Mouse (Mus musculus): Measurements from ENCODE around the gene Oas1h. TPM values are rescaled to one million over a fixed set of nuclear protein-coding genes. Genes with fewer than 3 reads are reported as not detected.
"Not testable (repeated sequence)": the region's sequence is repeated elsewhere in the genome, so short reads cannot be mapped to it uniquely, and the experiment has no call there.

Oas1h gene
- polyA plus RNA-seq, 1 experiment from 2014 or later = not detected

DNA sequence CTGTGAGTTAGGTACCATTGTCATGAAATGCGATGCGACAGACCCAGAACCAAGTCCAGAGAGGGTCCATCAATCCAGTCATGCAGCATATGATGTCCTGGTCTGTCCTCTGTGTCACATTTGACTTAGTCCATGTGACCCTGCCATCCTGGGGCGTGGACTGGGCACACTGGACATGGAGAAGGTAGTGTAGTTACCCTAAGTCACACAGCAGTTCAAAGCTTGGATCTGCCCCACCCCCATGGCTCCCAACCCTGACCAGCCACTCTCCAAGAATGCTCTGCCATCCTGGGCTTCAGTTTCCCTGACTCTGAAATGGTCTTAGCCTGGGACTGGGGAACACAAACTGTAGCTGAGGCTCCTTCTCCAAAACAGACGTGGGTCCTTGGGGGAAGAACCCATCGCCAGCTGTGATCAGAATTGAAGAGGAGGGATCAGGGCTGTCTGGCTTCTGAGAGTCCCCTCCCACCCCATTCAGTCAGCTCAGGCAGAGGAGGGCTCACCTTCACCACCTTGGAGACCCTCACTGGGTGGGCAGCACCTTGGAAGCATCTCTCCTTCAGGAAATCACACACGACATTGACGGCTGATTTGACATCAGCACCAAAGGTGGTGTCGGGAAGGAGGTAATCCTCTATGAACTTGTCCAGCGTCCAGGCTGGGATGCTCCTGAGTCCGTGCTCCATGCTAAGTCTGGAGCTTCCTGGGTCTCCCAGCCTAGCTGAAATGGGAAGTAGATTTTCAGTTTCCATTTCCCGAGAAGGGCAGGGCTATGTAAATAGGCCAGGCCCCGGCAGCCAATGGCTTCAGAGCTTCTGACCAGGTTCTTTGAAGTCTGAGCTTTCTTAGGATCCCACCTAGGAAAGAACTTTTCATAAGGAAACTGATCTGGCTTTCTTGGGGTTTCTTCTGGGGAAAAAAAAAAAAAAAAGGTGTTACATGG, 45.8 kb downstream of the Oas1h start, which contains the start of gene Oas1a:
Oas1a (minus strand) TSS at position 731 of the 943 bp plus-strand sequence.
- H3K27me3 ChIP-seq (ENCODE audit: control insufficient read depth, insufficient read depth, low read length); ATAC-seq (ENCODE audit: insufficient read depth, low FRiP score); H3K4me3 ChIP-seq (replicated peaks; ENCODE audit: low read length); H3K27ac ChIP-seq (ENCODE audit: low read length); H3K9ac ChIP-seq (ENCODE audit: low read length); H3K36me3 ChIP-seq (ENCODE audit: control insufficient read depth, insufficient read depth, low read length); H3K4me2 ChIP-seq (ENCODE audit: low read depth, low read length); H3K4me1 ChIP-seq (ENCODE audit: control insufficient read depth, insufficient read depth, low read length); H3K9me3 ChIP-seq (replicated peaks; ENCODE audit: control insufficient read depth, low read length): not testable (repeated sequence)
- WGBS = 37% methylated on average over 8 of the region's 12 CpGs

DNA sequence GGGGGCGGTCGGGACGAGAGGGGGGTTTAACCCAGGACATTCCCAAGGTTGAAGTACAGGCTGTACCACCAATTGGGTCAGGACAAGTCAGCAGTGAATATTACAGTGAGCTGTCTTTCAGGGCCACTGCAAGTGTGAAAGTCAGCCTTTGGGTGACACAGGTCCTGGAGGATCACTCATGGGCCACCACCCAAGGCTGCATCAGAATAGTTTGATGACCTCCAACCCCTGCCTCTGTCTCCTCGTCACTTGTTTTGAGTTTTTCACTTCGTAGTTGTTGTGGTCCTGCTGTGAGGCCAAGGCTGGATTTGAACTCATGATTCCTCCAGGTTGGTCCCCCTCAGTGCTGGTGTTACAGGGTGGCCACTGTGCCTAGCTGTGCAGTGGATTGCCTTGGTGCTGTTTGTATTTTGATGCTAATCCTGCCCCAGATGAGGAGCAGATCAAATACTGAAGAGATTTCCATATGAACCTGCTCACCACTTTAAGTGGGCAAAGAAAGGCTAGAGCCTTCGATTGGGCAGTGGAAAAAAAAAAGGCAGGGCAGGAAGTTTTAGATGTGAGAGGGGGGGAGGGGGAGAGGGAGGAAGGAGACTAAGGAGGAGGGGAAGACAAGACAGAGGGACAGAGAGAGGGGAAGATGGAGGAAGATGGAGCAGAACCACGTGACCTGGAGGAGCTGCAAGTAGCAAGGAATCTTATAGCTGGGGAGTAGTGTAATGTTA, 47.1 kb downstream of the Oas1h start:
- Histone ChIP-seq H3K4me2 (ENCODE audit: low read depth, low read length) (no peak overlapping the region), H3K36me3 (ENCODE audit: control insufficient read depth, insufficient read depth, low read length) (no peaks in the 10 kb centered on the region), H3K4me3 (replicated peaks; ENCODE audit: low read length) (no peak overlapping the region), H3K9ac (ENCODE audit: low read length) (no peak overlapping the region), H3K9me3 (replicated peaks; ENCODE audit: control insufficient read depth, low read length) (no peaks in the 10 kb centered on the region), H3K27ac (ENCODE audit: low read length) (no peak overlapping the region), H3K27me3 (ENCODE audit: control insufficient read depth, insufficient read depth, low read length) (no peaks in the 10 kb centered on the region), H3K4me1 (ENCODE audit: control insufficient read depth, insufficient read depth, low read length) (no peaks in the 10 kb centered on the region)
- no peak for ATAC-seq (ENCODE audit: insufficient read depth, low FRiP score)
- whole genome bisulfite sequencing = 60% methylated on average over 7 of the region's 7 CpGs

DNA sequence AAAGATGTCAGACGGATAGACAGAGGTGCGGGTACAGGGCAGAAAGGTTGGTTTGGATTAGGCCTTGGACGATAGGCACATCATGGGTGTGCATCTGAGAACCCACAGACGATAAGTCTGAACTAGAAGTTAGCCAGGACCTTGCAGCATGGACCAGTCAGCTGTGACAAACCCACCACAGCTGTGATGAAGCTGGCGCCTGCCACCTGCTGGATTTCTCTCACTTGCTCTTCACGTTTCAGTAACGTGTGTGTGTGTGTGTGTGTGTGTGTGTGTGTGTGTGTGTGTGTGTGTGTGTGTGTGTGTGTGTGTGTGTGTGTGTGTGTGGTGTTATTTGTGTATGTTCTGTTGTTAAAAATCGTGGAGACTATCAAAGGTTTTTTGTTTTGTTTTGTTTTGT, 53.0 kb downstream of the Oas1h start, which contains the start of gene Oas1d:
Oas1d (plus strand) TSS at position 333 of the 400 bp plus-strand sequence.
- H3K36me3 ChIP-seq (ENCODE audit: control insufficient read depth, insufficient read depth, low read length); H3K4me2 ChIP-seq (ENCODE audit: low read depth, low read length); H3K27ac ChIP-seq (ENCODE audit: low read length); H3K27me3 ChIP-seq (ENCODE audit: control insufficient read depth, insufficient read depth, low read length); H3K4me3 ChIP-seq (replicated peaks; ENCODE audit: low read length); ATAC-seq (ENCODE audit: insufficient read depth, low FRiP score); H3K4me1 ChIP-seq (ENCODE audit: control insufficient read depth, insufficient read depth, low read length); H3K9me3 ChIP-seq (replicated peaks; ENCODE audit: control insufficient read depth, low read length); H3K9ac ChIP-seq (ENCODE audit: low read length): not testable (repeated sequence)
- 43% methylated on average over 8 of the region's 8 CpGs for WGBS

DNA sequence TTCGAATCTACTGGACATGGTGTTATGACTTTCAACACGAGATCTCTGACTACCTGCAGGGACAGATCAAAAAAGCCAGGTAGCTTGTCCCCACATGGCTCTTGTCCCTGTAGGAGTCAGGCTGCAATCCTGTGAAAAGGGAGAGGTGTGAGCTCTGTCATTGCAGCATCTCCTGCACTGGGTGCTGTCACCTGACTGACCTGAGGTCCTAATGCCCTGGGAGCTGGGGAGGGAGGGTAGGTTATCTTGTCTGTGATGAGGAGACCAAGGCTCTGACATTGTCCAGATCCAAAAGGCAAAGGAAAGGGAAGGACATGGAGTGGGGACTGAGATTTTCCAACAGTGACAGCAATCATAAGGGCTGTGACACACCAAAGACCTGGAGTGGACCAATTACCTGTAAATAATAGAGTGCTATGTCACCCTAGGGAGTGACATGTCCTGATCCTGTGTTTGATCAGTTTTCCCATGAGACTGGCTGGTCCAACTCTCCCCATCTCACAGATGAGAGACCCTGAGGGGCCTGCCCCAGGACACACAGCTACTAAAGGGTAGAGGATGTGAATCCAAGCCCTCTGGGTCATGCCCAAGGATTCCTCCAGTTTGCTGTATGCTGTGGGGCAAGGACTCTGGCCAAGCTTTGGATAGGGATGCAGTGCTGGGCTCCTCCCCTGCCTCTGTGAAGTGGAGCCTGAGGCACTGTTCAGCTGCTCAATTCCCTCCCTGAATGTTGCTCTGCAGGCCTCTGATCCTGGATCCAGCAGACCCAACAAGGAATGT, 58.1 kb downstream of the Oas1h start:
- not testable (repeated sequence) for H3K36me3 ChIP-seq (ENCODE audit: control insufficient read depth, insufficient read depth, low read length); H3K4me2 ChIP-seq (ENCODE audit: low read depth, low read length); ATAC-seq (ENCODE audit: insufficient read depth, low FRiP score); H3K9ac ChIP-seq (ENCODE audit: low read length); H3K4me3 ChIP-seq (replicated peaks; ENCODE audit: low read length); H3K27me3 ChIP-seq (ENCODE audit: control insufficient read depth, insufficient read depth, low read length); H3K27ac ChIP-seq (ENCODE audit: low read length); H3K4me1 ChIP-seq (ENCODE audit: control insufficient read depth, insufficient read depth, low read length); H3K9me3 ChIP-seq (replicated peaks; ENCODE audit: control insufficient read depth, low read length)
- 58% methylated on average over 2 of the region's 2 CpGs for WGBS

DNA sequence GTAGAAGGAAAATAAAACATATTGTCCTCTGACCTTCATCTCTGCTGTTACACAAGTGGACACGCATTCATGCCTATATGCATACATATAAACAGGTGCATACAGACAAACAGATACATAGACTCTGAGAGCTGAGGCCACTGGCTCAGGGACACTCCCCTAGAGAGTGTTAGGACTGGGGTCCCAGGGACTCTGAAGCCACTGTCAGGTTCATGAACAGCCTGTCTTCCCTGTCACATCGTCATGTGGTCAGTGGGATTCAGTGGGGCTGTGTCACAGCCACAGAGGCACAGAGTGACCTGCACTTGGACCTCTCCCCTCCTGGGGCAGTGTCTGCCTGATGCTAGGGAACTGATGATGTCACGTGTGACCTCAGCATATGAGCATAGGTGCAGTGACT, 59.1 kb downstream of the Oas1h start:
- no peak for ATAC-seq (ENCODE audit: insufficient read depth, low FRiP score)
- Histone ChIP-seq H3K9me3 (replicated peaks; ENCODE audit: control insufficient read depth, low read length) (no peaks in the 10 kb centered on the region), H3K27ac (ENCODE audit: low read length) (no peak overlapping the region), H3K9ac (ENCODE audit: low read length) (no peak overlapping the region), H3K4me2 (ENCODE audit: low read depth, low read length) (no peak overlapping the region), H3K36me3 (ENCODE audit: control insufficient read depth, insufficient read depth, low read length) (no peaks in the 10 kb centered on the region), H3K4me3 (replicated peaks; ENCODE audit: low read length) (no peak overlapping the region), H3K4me1 (ENCODE audit: control insufficient read depth, insufficient read depth, low read length) (no peaks in the 10 kb centered on the region), H3K27me3 (ENCODE audit: control insufficient read depth, insufficient read depth, low read length) (no peaks in the 10 kb centered on the region)
- WGBS = 66% methylated on average over 3 of the region's 3 CpGs

Small RNA genes lying within 50 kb of the gene (microRNA-seq; reads per million reads assigned to microRNA genes)
- not detected for gene Gm22907

Other genes with a start within 250 kb of the Oas1h start
- gene Rita1, start 248.8 kb upstream of the Oas1h start, polyA plus RNA-seq (2015; fragmentation: Nextera tagmentation; extraction: Ambion mirVana) = 13.4 and 13.5 TPM in 2 replicates
- gene Ddx54, start 248.7 kb upstream of the Oas1h start, polyA plus RNA-seq (2015; fragmentation: Nextera tagmentation; extraction: Ambion mirVana) = 41.9 and 45.6 TPM in 2 replicates
- not detected in 2 replicates for gene Cfap73, start 227.2 kb upstream of the Oas1h start, polyA plus RNA-seq (2015; fragmentation: Nextera tagmentation; extraction: Ambion mirVana)
- gene Rasal1, start 212.6 kb upstream of the Oas1h start, polyA plus RNA-seq (2015; fragmentation: Nextera tagmentation; extraction: Ambion mirVana) = 0.40 and 0.72 TPM in 2 replicates
- 2.3 and 3.6 TPM in 2 replicates for gene Dtx1, start 149.5 kb upstream of the Oas1h start, polyA plus RNA-seq (2015; fragmentation: Nextera tagmentation; extraction: Ambion mirVana)
- 0.32 and 0.62 TPM in 2 replicates for gene Oas2, start 111.6 kb upstream of the Oas1h start, polyA plus RNA-seq (2015; fragmentation: Nextera tagmentation; extraction: Ambion mirVana)
- 0.17 and 0.18 TPM in 2 replicates for gene Oas3, start 83.8 kb upstream of the Oas1h start, polyA plus RNA-seq (2015; fragmentation: Nextera tagmentation; extraction: Ambion mirVana)
- not detected in 2 replicates for gene Oas1e, start 65.9 kb upstream of the Oas1h start, polyA plus RNA-seq (2015; fragmentation: Nextera tagmentation; extraction: Ambion mirVana)
- gene Oas1c, start 48.9 kb upstream of the Oas1h start, polyA plus RNA-seq (2015; fragmentation: Nextera tagmentation; extraction: Ambion mirVana) = 0.65 and 1.0 TPM in 2 replicates
- not detected in 2 replicates for gene Oas1f, start 14.1 kb upstream of the Oas1h start, polyA plus RNA-seq (2015; fragmentation: Nextera tagmentation; extraction: Ambion mirVana)
- 1.0 and 1.1 TPM in 2 replicates for gene Oas1g, start 26.2 kb downstream of the Oas1h start, polyA plus RNA-seq (2015; fragmentation: Nextera tagmentation; extraction: Ambion mirVana)
- 2.4 and 3.0 TPM in 2 replicates for gene Oas1a, start 46.1 kb downstream of the Oas1h start, polyA plus RNA-seq (2015; fragmentation: Nextera tagmentation; extraction: Ambion mirVana)
- not detected in 2 replicates for gene Oas1d, start 53.1 kb downstream of the Oas1h start, polyA plus RNA-seq (2015; fragmentation: Nextera tagmentation; extraction: Ambion mirVana)
- gene Rph3a, start 148.7 kb downstream of the Oas1h start, polyA plus RNA-seq (2015; fragmentation: Nextera tagmentation; extraction: Ambion mirVana) = 0.06 and 0.26 TPM in 2 replicates

All from stomach, embryonic 16.5 days (tissue).